Mouse (Mus musculus) layer of hippocampus, adult 2 months (tissue): ENCODE measurements at regions not wholly inside any gene's neighbourhood (a gene's known extent, or its start where the extent isn't known, plus 50 kb on each side); places are given as distances from the start of the nearest gene placed in this dataset.
"Not testable (repeated sequence)": the region's sequence is repeated elsewhere in the genome, so short reads cannot be mapped to it uniquely, and the experiment has no call there.

ENCODE experiments used
- DNase-seq, 2 experiments: peaks; one replicate each; pipeline ENCODE4 v3.0.0; 2022; ENCODE audit warnings: low spot score in 2 of 2
- H3K27ac ChIP-seq: fragments of 200-600 bp; 2 replicates; pipeline ENCODE4 v1.8.1; 2022
- H3K4me3 ChIP-seq: fragments of 200-600 bp; 2 replicates; pipeline ENCODE4 v1.8.1; 2022; ENCODE audit warnings: mild to moderate bottlenecking
- CTCF ChIP-seq: fragments of 200-600 bp; conservative IDR thresholded peaks from 2 replicates; pipeline ENCODE4 v1.8.1; 2022; ENCODE audit warnings: antibody characterized with exemption, mild to moderate bottlenecking, moderate library complexity

DNA sequence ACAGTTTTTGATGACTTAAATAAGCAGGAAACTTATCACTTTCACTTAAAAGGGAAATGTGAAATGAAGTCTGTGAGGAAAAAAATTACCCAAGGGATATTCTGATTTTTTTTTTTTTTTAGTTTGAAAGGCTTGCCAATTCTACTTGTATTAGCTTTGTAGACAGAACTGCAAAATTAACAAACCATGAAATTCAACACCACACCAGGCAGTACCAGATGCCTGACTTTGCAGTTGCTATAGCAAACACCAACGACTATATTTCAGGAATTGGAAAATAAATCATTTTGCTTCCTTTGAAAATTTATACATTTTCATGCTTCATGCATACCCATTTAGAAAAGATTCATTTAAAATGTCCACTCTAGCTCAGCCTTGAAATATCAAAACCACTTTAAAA, 1206.6 kb downstream of the Grik2 start:
- Histone ChIP-seq H3K27ac (peak overlapping the region; percentile 77), H3K4me3 (no peak overlapping the region)
- peak; percentile 14 to 48 for DNase-seq
- TF ChIP-seq CTCF, result no peak

DNA sequence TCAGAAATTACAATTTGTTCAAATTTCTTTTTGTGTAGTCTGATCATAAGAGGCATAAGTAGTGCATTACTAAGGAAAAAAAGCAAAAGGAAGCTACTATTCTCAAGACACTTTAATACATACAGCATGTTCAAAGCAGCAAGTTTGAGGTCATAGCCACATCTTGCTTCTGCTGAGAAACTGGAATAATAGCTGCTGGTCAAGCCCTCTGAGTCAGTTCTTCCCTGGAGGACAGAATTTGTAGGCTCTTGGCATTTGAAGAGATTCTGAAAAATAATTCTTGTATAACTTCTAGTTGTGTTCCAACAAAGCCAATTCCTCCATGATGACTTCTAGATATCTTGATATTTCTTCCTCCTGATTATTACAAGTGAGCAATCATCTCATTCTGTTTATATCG, 1207.5 kb downstream of the Grik2 start:
- TF ChIP-seq CTCF, result no peak
- 0 out of 2 replicates have a peak overlapping the region, but pooled peaks have one; percentile 46 for H3K27ac ChIP-seq
- no peak for DNase-seq
- H3K4me3 ChIP-seq, result no peak overlapping the region

DNA sequence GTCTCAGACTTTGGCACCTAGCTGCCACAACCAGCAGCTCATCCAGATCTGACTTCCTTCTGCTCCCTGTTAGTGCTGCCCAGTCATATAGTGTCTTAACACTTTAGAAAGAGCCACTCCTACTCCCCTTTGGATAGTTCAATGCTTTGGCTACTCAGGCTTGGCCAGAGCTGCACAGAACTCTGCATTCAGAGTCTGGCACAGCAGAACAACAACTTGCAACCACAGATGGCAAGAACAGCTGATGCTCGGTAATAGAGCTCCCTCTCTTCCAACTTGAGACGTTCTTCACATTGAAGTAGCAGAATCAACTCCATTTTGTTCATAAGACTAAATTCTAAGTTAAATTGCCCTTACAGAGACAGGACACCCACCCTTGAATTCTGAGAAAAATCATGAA, 1216.0 kb downstream of the Grik2 start:
- Histone ChIP-seq H3K4me3 (no peak overlapping the region), H3K27ac (no peak overlapping the region)
- peak; percentile 2 to 11 for DNase-seq
- no peak for TF ChIP-seq CTCF

DNA sequence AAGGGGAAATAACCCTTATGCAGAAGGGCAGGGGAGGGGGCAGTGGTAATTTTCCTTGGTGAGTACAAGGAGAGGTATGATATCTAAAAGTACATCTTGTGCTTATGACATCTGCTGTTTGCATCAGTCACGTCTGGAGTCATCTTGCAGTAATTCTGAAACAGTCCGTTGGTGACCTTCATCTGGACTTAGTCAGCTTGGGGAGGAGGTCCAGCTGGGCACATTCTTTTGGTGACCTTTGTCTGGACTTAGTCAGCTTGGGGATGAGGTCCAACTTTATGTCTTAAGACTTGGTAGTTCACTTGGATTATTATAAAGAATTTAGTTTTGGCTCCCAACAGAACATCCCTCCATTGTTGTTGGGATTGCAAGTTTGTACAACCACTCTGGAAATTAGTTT, 1238.8 kb downstream of the Grik2 start:
- H3K27ac ChIP-seq, DNase-seq: not testable (repeated sequence)

DNA sequence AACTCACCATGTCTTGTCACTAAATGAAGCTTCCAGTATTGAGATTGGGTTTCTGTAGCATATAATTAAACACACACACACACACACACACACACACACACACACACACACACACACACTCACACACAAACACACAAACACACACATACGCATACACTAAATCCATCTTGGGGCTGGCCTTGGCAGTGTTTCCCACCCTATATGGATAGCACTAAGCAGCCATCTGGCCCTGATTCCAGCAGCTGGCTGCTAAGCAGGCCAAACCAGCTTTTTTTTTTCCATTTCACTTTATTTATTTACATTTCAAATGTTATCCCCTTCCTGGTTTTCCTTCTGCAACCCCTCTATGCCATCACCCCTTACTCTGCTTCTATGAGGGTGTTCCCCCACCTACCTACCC, 1266.3 kb downstream of the Grik2 start:
- no peak for DNase-seq
- no peak for TF ChIP-seq CTCF
- no peak overlapping the region for H3K27ac ChIP-seq
- no peak overlapping the region for H3K4me3 ChIP-seq

More for the DNA sequence above, 1238.8 kb downstream of the Grik2 start:
- H3K4me3 ChIP-seq, result not testable (repeated sequence)

DNA sequence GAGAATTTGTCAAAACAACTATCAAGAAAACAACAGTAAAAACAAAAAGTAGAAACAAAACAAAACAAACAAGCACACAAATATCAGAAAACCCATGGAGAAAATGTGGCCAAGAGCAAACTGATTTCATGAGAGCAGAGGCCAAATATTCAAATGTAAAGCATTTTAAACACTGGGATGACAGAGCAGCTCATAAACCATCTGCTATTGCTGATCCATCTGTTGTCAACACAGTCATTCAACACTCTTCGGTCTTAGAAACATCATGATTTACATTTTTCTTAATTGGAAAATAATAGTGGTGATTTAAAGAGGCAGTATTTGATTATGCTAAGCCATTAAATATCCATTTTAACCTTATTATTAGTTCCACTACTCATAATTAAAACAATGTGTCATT, 1315.6 kb downstream of the Grik2 start:
- no peak overlapping the region for H3K4me3 ChIP-seq
- TF ChIP-seq CTCF, result no peak
- DNase-seq, result peak; percentile 32 to 60
- H3K27ac ChIP-seq, result no peak overlapping the region

DNA sequence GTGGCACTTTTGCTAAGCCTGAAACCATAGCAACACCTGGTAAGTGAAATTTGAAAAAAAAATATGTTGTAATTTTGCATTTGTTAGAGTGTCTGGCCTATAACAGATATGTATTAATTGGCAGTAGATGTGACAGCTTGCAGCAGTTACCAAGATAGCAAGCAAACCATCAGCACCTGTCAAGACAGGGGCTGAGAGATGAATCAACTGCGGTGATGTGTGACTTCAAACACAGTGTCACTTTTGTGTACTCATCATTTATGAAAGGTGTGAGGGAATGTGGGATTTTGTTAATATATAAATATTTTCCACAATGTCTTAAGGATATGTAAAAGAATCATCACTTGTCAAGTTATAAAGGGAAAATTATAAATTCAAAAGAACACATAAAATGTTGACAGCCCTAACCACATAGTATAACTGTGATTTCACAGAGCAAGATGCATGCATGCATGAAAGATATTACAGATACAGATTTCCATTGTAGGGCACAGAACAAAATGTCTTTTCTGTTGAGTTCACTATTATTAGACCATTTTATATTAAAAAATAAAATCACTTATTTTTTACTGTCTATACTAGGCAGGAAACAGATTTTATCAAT, 1344.7 kb downstream of the Grik2 start:
- Histone ChIP-seq H3K27ac (no peak overlapping the region), H3K4me3 (no peak overlapping the region)
- no peak for TF ChIP-seq CTCF
- DNase-seq, result no peak

DNA sequence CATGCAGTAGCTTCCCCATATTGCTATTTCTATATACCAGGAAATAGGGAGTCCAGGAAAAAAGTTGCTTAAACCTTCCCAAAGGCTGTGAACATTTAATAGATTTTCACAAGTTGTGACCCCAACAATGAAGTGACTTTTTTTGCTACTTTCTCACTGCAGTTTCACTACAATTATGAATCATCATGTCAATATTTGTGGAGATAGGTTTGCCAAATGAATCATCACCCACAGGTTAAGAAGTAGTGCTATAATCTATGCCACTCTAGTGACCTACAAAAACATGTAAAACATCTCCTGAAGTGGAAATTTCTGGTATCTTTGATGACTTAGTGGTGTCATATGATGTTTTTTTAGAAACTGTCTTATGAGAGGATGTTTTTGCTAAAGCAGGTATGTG, 1355.3 kb downstream of the Grik2 start:
- H3K27ac ChIP-seq, result no peak overlapping the region
- no peak for DNase-seq
- no peak for TF ChIP-seq CTCF
- H3K4me3 ChIP-seq, result no peak overlapping the region

DNA sequence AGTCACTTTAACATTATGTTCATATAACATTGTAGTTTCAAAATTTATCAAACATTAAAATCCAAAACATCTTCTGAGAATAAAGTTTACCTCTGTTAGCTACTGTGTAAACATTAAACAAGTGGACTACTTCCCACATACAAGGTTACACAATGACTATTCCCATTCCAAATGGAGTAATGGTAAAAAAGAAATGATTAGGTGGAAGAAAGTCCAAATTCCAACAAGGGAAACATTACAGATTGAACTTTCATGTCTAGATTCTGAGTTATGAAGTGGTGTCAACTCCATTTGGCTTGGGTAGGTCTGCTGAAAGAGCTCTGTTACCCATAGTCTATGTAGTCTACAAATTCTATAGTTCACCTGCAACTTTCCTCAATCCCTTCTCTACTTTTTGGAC, 1363.1 kb downstream of the Grik2 start:
- TF ChIP-seq CTCF, result no peak
- no peak overlapping the region for H3K27ac ChIP-seq
- no peak for DNase-seq
- no peak overlapping the region for H3K4me3 ChIP-seq

DNA sequence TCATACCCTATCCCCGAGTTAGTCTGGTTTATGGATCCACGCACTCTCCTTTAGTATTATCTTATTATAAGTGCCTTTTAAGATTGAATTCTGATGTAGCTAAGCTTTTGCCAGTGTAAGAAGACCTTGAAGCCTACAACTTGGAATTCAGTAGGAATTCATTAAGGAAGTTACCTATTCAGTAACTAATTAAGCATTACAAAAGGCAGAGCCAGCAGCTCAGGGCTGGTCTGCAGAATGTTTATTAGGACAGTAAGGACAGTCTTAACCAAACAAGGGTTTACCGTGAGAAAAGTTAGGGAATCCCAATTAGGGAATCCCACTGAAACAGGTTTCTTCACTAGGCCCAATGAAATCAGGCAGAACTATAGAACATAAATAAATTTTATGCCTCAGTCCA, 1383.5 kb downstream of the Grik2 start:
- TF ChIP-seq CTCF, result no peak
- Histone ChIP-seq H3K27ac (no peak overlapping the region), H3K4me3 (no peak overlapping the region)
- no peak for DNase-seq
